Mouse (Mus musculus) lung, adult 2 months (tissue): Measurements from ENCODE around the gene Tnpo1. TPM values are rescaled to one million over a fixed set of nuclear protein-coding genes. Genes with fewer than 3 reads are reported as not detected.

Source experiments
- DNase-seq: peaks from one replicate; pipeline ENCODE4 v3.0.0; 2022
- H3K4me1 ChIP-seq: fragments of 200-500 bp; 2 replicates; pipeline ENCODE4 v1.6.1; 2011; ENCODE audit warnings: low read length; ENCODE audit not compliant: control insufficient read depth, insufficient read depth
- H3K4me3 ChIP-seq: fragments of 200-500 bp; replicated peaks from 2 replicates; pipeline ENCODE3; 2011; ENCODE audit warnings: low read depth, mild to moderate bottlenecking, control low read depth, low read length; ENCODE audit errors: extremely low read depth
- CTCF ChIP-seq: fragments of 200-500 bp; IDR thresholded peaks from 2 replicates; pipeline ENCODE4 v1.5.1; 2011; ENCODE audit warnings: mild to moderate bottlenecking, low read length, control low read depth; ENCODE audit not compliant: insufficient read depth
- POLR2A ChIP-seq: fragments of 200-500 bp; IDR thresholded peaks from 2 replicates; pipeline ENCODE4 v1.6.1; 2011; ENCODE audit warnings: low read depth, mild to moderate bottlenecking, control low read depth, low read length, borderline replicate concordance; ENCODE audit errors: extremely low read depth
- WGBS: fragments of 180-500 bp; shearing (Covaris S2); methylation state at CpG from one replicate; pipeline ENCODE4 v1.1.7; 2018; 5-methylcytosine and 5-hydroxymethylcytosine counted together
- polyA plus RNA-seq: library from polyadenylated mRNA; depleted of rRNA; stranded (reverse); fragments of >200 nt; gene quantifications from 2 replicates; pipeline ENCODE4 v1.2.3, GENCODE M21; 2012; rRNA removed

The Tnpo1 gene
- polyA plus RNA-seq: 14.0 and 19.6 TPM in 2 replicates

GRCm38 (mm10) chr13:98926213-98926957, at the start of gene Tnpo1:
Tnpo1 (minus strand) TSS chr13:98926384.
- TF ChIP-seq POLR2A (peak; percentile 83; the same call in 1 of the 2 replicates), CTCF (no peak)
- 1% methylated on average over 75 of the region's 75 CpGs for WGBS
- peak within 1 kb of the TSS; percentile 90 for H3K4me3 ChIP-seq
- H3K4me1 ChIP-seq: peaks cover 13% of the 10 kb centered on the region
- peak; percentile 92 for DNase-seq

GRCm38 (mm10) chr13:98972090-98972489, 45.9 kb upstream of the Tnpo1 start:
- 75% methylated on average over 3 of the region's 3 CpGs for WGBS
- no peak overlapping the region for H3K4me3 ChIP-seq
- no peak for DNase-seq
- H3K4me1 ChIP-seq: peaks cover 4% of the 10 kb centered on the region; the same call in 1 of the 2 replicates
- no peak for TF ChIP-seq POLR2A
- TF ChIP-seq CTCF: no peak

- 57% methylated on average over 5 of the region's 5 CpGs for WGBS
- TF ChIP-seq POLR2A (no peak), CTCF (no peak)
- Histone ChIP-seq H3K4me3 (no peak overlapping the region), H3K4me1 (peaks cover 4% of the 10 kb centered on the region; the same call in 1 of the 2 replicates)
- DNase-seq: no peak
Measured at GRCm38 (mm10) chr13:98971641-98972040, 45.5 kb upstream of the Tnpo1 start.

- no peak for TF ChIP-seq CTCF
- no peak for TF ChIP-seq POLR2A
- H3K4me1 ChIP-seq: peaks cover 4% of the 10 kb centered on the region; the same call in 1 of the 2 replicates
- DNase-seq: no peak
- no peak overlapping the region for H3K4me3 ChIP-seq
- WGBS: 52% methylated on average over 4 of the region's 4 CpGs
Measured at GRCm38 (mm10) chr13:98968517-98968916, 42.3 kb upstream of the Tnpo1 start.

- no peak for DNase-seq
- H3K4me1 ChIP-seq: peaks cover 4% of the 10 kb centered on the region; the same call in 1 of the 2 replicates
- 56% methylated on average over 6 of the region's 6 CpGs for WGBS
- TF ChIP-seq POLR2A (no peak), CTCF (no peak)
- no peak overlapping the region for H3K4me3 ChIP-seq
Measured at GRCm38 (mm10) chr13:98967942-98968341, 41.8 kb upstream of the Tnpo1 start.

- DNase-seq: no peak
- Histone ChIP-seq H3K4me3 (no peak overlapping the region), H3K4me1 (peaks cover 4% of the 10 kb centered on the region; the same call in 1 of the 2 replicates)
- WGBS: 64% methylated on average over 5 of the region's 5 CpGs
- no peak for TF ChIP-seq POLR2A
Measured at GRCm38 (mm10) chr13:98966583-98966982, 40.4 kb upstream of the Tnpo1 start.

GRCm38 (mm10) chr13:98963612-98964011, 37.4 kb upstream of the Tnpo1 start:
- DNase-seq: no peak
- 95% methylated on average over 1 of the region's 1 CpGs for WGBS
- TF ChIP-seq CTCF (no peak), POLR2A (no peak)

GRCm38 (mm10) chr13:98958177-98958576, 32.0 kb upstream of the Tnpo1 start:
- no peak for DNase-seq
- H3K4me3 ChIP-seq: no peak overlapping the region
- TF ChIP-seq POLR2A: no peak
- no peak for TF ChIP-seq CTCF
- peaks cover 4% of the 10 kb centered on the region; the same call in 1 of the 2 replicates for H3K4me1 ChIP-seq
- WGBS: 55% methylated on average over 2 of the region's 2 CpGs

More at GRCm38 (mm10) chr13:98963612-98964011, 37.4 kb upstream of the Tnpo1 start:
- peaks cover 4% of the 10 kb centered on the region; the same call in 1 of the 2 replicates for H3K4me1 ChIP-seq
- H3K4me3 ChIP-seq: no peak overlapping the region

GRCm38 (mm10) chr13:98956209-98956608, 30.0 kb upstream of the Tnpo1 start:
- 65% methylated on average over 2 of the region's 2 CpGs for WGBS
- DNase-seq: no peak
- Histone ChIP-seq H3K4me3 (no peak overlapping the region), H3K4me1 (peaks cover 4% of the 10 kb centered on the region; the same call in 1 of the 2 replicates)
- no peak for TF ChIP-seq CTCF

GRCm38 (mm10) chr13:98955676-98956075, 29.5 kb upstream of the Tnpo1 start:
- TF ChIP-seq POLR2A (no peak), CTCF (no peak)
- DNase-seq: no peak
- Histone ChIP-seq H3K4me1 (peaks cover 4% of the 10 kb centered on the region; the same call in 1 of the 2 replicates), H3K4me3 (no peak overlapping the region)
- WGBS: 57% methylated on average over 6 of the region's 6 CpGs
